Mouse (Mus musculus): ENCODE results near the gene Myl3.

GRCm38 (mm10) chr9:110778559-110778958 lies 36.9 kb downstream of the Myl3 start:
- TF ChIP-seq CTCF (IDR thresholded peaks at IDR 0.05; ENCODE audit: control insufficient read depth, insufficient read depth, insufficient read length) = no peak
- TF ChIP-seq USF1 (IDR thresholded peaks at IDR 0.05; ENCODE audit: low read depth) = no peak
- TF ChIP-seq MAX (IDR thresholded peaks at IDR 0.05) = no peak
- TF ChIP-seq MYOG (IDR thresholded peaks at IDR 0.05; ENCODE audit: control insufficient read depth, extremely low read depth, insufficient read length) = no peak

All from C2C12 (cell line).